Mouse (Mus musculus) MEL (cell line): ENCODE data around the gene Axin1.
A peak's percentile ranks its signal among the peaks of the same experiment; 100 is the strongest.

Experiments
- BHLHE40 ChIP-seq: IDR thresholded peaks from 2 replicates; pipeline ENCODE4 v1.6.1; 2012; ENCODE audit warnings: low read depth, mild to moderate bottlenecking, inconsistent platforms, low read length, improper control_type of control experiment, borderline replicate concordance
- CTCF ChIP-seq, 3 experiments: IDR thresholded peaks in 2 of 3; conservative IDR thresholded peaks in 1 of 3; 2 replicates each; pipeline ENCODE4 v1.5.1; 2011 to 2012; ENCODE audit warnings: low read length in 3 of 3, low read depth in 2 of 3, mild to moderate bottlenecking in 2 of 3, improper control_type of control experiment in 1 of 3, inconsistent platforms in 1 of 3, mixed read lengths in 1 of 3, moderate library complexity in 1 of 3; ENCODE audit not compliant: control insufficient read depth in 1 of 3, insufficient read depth in 1 of 3, poor library complexity in 1 of 3, severe bottlenecking in 1 of 3
- ETS1 ChIP-seq: IDR thresholded peaks from 2 replicates; pipeline ENCODE4 v1.6.1; 2012; ENCODE audit warnings: low read depth, mild to moderate bottlenecking, inconsistent platforms, low read length, improper control_type of control experiment, moderate library complexity
- GABPA ChIP-seq: IDR thresholded peaks from 2 replicates; pipeline ENCODE4 v1.6.1; 2012; ENCODE audit warnings: low read depth, mild to moderate bottlenecking, inconsistent platforms, low read length, improper control_type of control experiment, moderate library complexity
- GATA1 ChIP-seq: IDR thresholded peaks from 2 replicates; pipeline ENCODE4 v1.6.1; 2011; ENCODE audit warnings: low read depth, low read length, improper control_type of control experiment
- JUND ChIP-seq: IDR thresholded peaks from 2 replicates; pipeline ENCODE4 v1.6.1; 2011; ENCODE audit warnings: low read depth, mild to moderate bottlenecking, improper control_type of control experiment, low read length
- KAT2A ChIP-seq: conservative IDR thresholded peaks from 2 replicates; pipeline ENCODE4 v1.6.1; 2012; ENCODE audit warnings: low read depth, low read length, improper control_type of control experiment, inconsistent platforms
- MAFK ChIP-seq: IDR thresholded peaks from 2 replicates; pipeline ENCODE4 v1.6.1; 2011; ENCODE audit warnings: low read depth, mild to moderate bottlenecking, low read length, improper control_type of control experiment, borderline replicate concordance
- MYC ChIP-seq: IDR thresholded peaks from 2 replicates; pipeline ENCODE4 v1.6.1; 2011; ENCODE audit warnings: low read depth, mild to moderate bottlenecking, low read length, improper control_type of control experiment, moderate library complexity
- NRF1 ChIP-seq: IDR thresholded peaks from 2 replicates; pipeline ENCODE4 v1.6.1; 2014; ENCODE audit warnings: low read depth, mild to moderate bottlenecking, inconsistent platforms, low read length, improper control_type of control experiment, moderate library complexity; ENCODE audit not compliant: poor library complexity, insufficient read depth, severe bottlenecking
- POLR2A ChIP-seq, 2 experiments: IDR thresholded peaks; 2 replicates each; pipeline ENCODE4 v1.6.1; 2011 to 2012; ENCODE audit warnings: low read length in 2 of 2, mild to moderate bottlenecking in 2 of 2, control low read depth in 1 of 2, improper control_type of control experiment in 1 of 2, low read depth in 1 of 2, moderate library complexity in 1 of 2; ENCODE audit not compliant: control insufficient read depth in 1 of 2, insufficient read depth in 1 of 2, poor library complexity in 1 of 2
- POLR2AphosphoS5 ChIP-seq: IDR thresholded peaks from 2 replicates; pipeline ENCODE4 v1.6.1; 2012; ENCODE audit warnings: low read depth, borderline replicate concordance, mild to moderate bottlenecking, inconsistent platforms, low read length, moderate library complexity, mixed read lengths
- SIN3A ChIP-seq: IDR thresholded peaks from 2 replicates; pipeline ENCODE4 v1.6.1; 2012; ENCODE audit warnings: low read length, improper control_type of control experiment, inconsistent platforms
- ZC3H11A ChIP-seq: IDR thresholded peaks from 2 replicates; pipeline ENCODE4 v1.6.1; 2012; ENCODE audit warnings: low read depth, mild to moderate bottlenecking, inconsistent platforms, low read length, improper control_type of control experiment

- TF ChIP-seq POLR2AphosphoS5 (no peak), MAFK (no peak), GABPA (no peak), POLR2A (IDR thresholded peaks at IDR 0.05; ENCODE audit: control insufficient read depth in 1 of 2, insufficient read depth in 1 of 2, low read depth in 1 of 2, low read length in 2 of 2, poor library complexity in 1 of 2) (peak in 1 of 2 experiments; percentile 72; a peak in 2 of 4 replicates), CTCF (IDR thresholded peaks at IDR 0.05 in 2 of 3, conservative IDR thresholded peaks at IDR 0.05 in 1 of 3; ENCODE audit: control insufficient read depth in 1 of 3, insufficient read depth in 1 of 3, low read depth in 2 of 3, low read length in 3 of 3, poor library complexity in 1 of 3, severe bottlenecking in 1 of 3) (no peak), NRF1 (no peak), SIN3A (peak; percentile 82), GATA1 (peak; percentile 89), ZC3H11A (no peak), JUND (no peak), MYC (peak; percentile 79; the same call in 1 of the 2 replicates), ETS1 (peak; percentile 59; the same call in 1 of the 2 replicates), KAT2A (no peak), BHLHE40 (peak; percentile 29; the same call in 1 of the 2 replicates)
Observed at GRCm38 (mm10) chr17:26198892-26199291, 60.4 kb downstream of the Axin1 start, which contains the start of gene Pdia2.
